Mouse (Mus musculus): ENCODE results near the gene Hcfc1r1.

Gene Hcfc1r1

GRCm38 (mm10) chr17:23722376-23723125, 49.2 kb downstream of the Hcfc1r1 start, which contains the start of gene 1520401A03Rik:
Gene 1520401A03Rik, minus strand, starts transcription at chr17:23722783.
- DNase-seq = no peak

Measured in cerebellum, adult 11-12 months (tissue).